Mouse (Mus musculus): ENCODE data around the gene Dhfr.

GRCm38 (mm10) chr13:92354456-92355271, at the start of gene Dhfr, which contains the start of gene Msh3:
- TF ChIP-seq POLR2A (IDR thresholded peaks at IDR 0.05; ENCODE audit: extremely low read depth, insufficient read depth, low read length) (peak; percentile 70; the same call in 1 of the 2 replicates), CTCF (IDR thresholded peaks at IDR 0.05; ENCODE audit: extremely low read depth, insufficient read depth, low read length) (peak; percentile 50)

All from cortical plate, adult 2 months (tissue).